Mouse (Mus musculus) heart, embryonic 11.5 days (tissue): ENCODE measurements at regions not wholly inside any gene's neighbourhood (a gene's known extent, or its start where the extent isn't known, plus 50 kb on each side); places are given as distances from the start of the nearest gene placed in this dataset.

Experiments
- ATAC-seq: fragments of 200-750 bp; cut with Nextera tagmentation; replicated peaks from 2 replicates; pipeline ENCODE4 v1.8.0; 2017; ENCODE audit warnings: moderate library complexity; ENCODE audit not compliant: insufficient number of reproducible peaks, low FRiP score, low TSS enrichment
- H3K27ac ChIP-seq: fragments of 300-500 bp; sonication (generic); 2 replicates; pipeline ENCODE4 v1.5.1; 2014; ENCODE audit warnings: mild to moderate bottlenecking, low read depth, low read length
- H3K27me3 ChIP-seq: fragments of 300-500 bp; sonication (generic); 2 replicates; pipeline ENCODE4 v1.6.1; 2014; ENCODE audit warnings: mild to moderate bottlenecking, low read length, mixed read lengths; ENCODE audit not compliant: control insufficient read depth, insufficient read depth
- H3K36me3 ChIP-seq: fragments of 300-500 bp; sonication (generic); 2 replicates; pipeline ENCODE4 v1.6.1; 2014; ENCODE audit warnings: mild to moderate bottlenecking, low read length, moderate library complexity, mixed read lengths; ENCODE audit not compliant: control insufficient read depth, insufficient read depth
- H3K4me1 ChIP-seq: fragments of 300-500 bp; sonication (generic); 2 replicates; pipeline ENCODE4 v1.6.1; 2014; ENCODE audit warnings: low read length; ENCODE audit not compliant: control insufficient read depth, insufficient read depth
- H3K4me2 ChIP-seq: fragments of 300-500 bp; sonication (generic); 2 replicates; pipeline ENCODE4 v1.6.1; 2014; ENCODE audit warnings: mild to moderate bottlenecking, moderate library complexity
- H3K4me3 ChIP-seq: fragments of 300-500 bp; sonication (generic); 2 replicates; pipeline ENCODE4 v1.5.1; 2014; ENCODE audit warnings: low read depth, low read length
- H3K9ac ChIP-seq: fragments of 300-500 bp; sonication (generic); 2 replicates; pipeline ENCODE4 v1.6.1; 2014; ENCODE audit warnings: mild to moderate bottlenecking, low read depth, low read length, moderate library complexity
- H3K9me3 ChIP-seq: fragments of 300-500 bp; sonication (generic); replicated peaks from 2 replicates; pipeline ENCODE4 v1.6.1; 2016; ENCODE audit warnings: low read length; ENCODE audit not compliant: control insufficient read depth
- WGBS: fragments of 180-500 bp; shearing (Covaris S2); extraction: QIAGEN DNeasy Blood & Tissue Kit; methylation state at CpG from one replicate; pipeline ENCODE4 v1.1.7; 2014; ENCODE audit not compliant: insufficient replicate concordance; 5-methylcytosine and 5-hydroxymethylcytosine counted together

- WGBS = 64% methylated on average over 11 of the region's 11 CpGs
- no peak overlapping the region for H3K4me2 ChIP-seq
Observed at GRCm38 (mm10) chr5:102373972-102374755, 107.0 kb upstream of the Arhgap24 start.

DNA sequence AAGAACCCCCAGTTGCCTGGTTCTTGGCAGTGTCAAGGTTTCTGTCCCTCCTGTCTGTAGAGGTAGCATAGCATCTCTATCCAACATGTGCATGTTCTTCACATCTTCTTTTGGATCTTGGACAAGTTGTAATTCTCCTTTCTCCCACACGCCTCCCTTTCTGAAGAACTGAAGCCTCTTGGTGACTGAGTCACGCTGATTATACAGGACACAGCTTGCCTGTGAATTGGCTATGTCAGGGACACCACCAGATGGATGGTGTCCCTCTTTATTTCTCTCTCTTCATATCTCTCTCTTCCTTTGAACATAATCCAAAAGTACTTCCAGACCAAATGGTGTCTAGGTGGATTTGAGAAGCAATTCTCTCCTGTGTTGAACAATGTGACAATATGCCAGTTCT, 105.9 kb upstream of the Arhgap24 start:
- Histone ChIP-seq H3K4me3 (no peak overlapping the region), H3K9me3 (no peaks in the 10 kb centered on the region), H3K36me3 (no peaks in the 10 kb centered on the region), H3K9ac (no peak overlapping the region), H3K4me1 (no peaks in the 10 kb centered on the region), H3K27me3 (no peaks in the 10 kb centered on the region), H3K27ac (no peak overlapping the region), H3K4me2 (no peak overlapping the region)
- no peak for ATAC-seq
- 82% methylated on average over 2 of the region's 2 CpGs for WGBS

More at GRCm38 (mm10) chr5:102373972-102374755, 107.0 kb upstream of the Arhgap24 start:
- H3K27me3 ChIP-seq = no peaks in the 10 kb centered on the region
- no peak overlapping the region for H3K4me3 ChIP-seq
- H3K27ac ChIP-seq = no peak overlapping the region
- no peak overlapping the region for H3K9ac ChIP-seq
- H3K4me1 ChIP-seq = no peaks in the 10 kb centered on the region
- H3K36me3 ChIP-seq = no peaks in the 10 kb centered on the region
- no peak for ATAC-seq
- no peaks in the 10 kb centered on the region for H3K9me3 ChIP-seq

DNA sequence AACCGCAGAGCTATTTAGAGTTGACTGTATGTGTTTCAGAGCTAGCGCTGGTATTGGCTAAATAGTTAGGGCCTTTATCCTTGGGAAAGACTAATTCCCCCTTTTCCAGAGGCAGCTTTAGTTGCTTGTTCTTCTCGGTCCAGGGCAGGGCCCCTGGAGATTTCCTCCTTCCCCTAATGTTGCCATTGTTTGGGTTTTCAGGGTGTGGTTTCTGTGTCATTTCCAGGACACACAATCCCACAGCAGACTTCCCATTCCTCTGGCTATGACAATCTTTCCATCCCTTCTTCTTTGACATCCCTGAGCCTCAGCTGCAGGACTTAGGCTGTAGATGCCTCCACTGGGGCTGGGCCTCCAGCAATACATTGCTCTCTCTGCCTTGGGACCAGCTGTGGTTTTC, 87.2 kb upstream of the Arhgap24 start:
- H3K27me3 ChIP-seq = no peaks in the 10 kb centered on the region
- H3K4me2 ChIP-seq = no peak overlapping the region
- no peaks in the 10 kb centered on the region for H3K4me1 ChIP-seq
- no peaks in the 10 kb centered on the region for H3K9me3 ChIP-seq
- H3K4me3 ChIP-seq = no peak overlapping the region
- no peak overlapping the region for H3K9ac ChIP-seq
- H3K36me3 ChIP-seq = no peaks in the 10 kb centered on the region
- 79% methylated on average over 3 of the region's 3 CpGs for WGBS
- H3K27ac ChIP-seq = no peak overlapping the region
- ATAC-seq = no peak

DNA sequence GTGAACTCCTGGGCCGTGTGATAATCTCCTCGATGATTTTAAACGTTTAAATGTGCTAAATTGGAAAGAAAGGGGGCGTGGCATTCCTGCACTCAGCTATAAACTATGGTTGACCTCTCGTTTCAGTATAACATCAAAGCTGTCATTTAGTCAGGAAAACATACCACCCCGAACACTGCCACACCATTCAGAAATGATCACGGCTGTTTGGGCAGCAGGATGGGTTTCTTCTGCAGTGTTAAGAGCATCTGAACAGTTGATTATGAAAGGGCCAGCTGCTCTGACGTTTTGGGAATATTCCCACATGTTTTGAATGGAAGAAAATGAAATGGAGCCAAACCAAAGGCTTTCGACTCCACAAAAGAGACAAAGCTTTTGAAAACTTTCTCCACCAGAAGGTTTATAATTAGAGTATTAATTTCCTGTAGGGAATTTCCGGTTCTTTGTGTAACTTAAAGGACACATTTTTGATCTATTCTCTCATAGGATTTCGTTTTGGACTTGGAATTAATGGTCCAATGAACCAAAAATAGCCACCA, 85.5 kb upstream of the Arhgap24 start:
- H3K36me3 ChIP-seq = no peaks in the 10 kb centered on the region
- no peaks in the 10 kb centered on the region for H3K9me3 ChIP-seq
- ATAC-seq = no peak
- H3K4me2 ChIP-seq = no peak overlapping the region
- H3K4me1 ChIP-seq = no peaks in the 10 kb centered on the region
- no peak overlapping the region for H3K4me3 ChIP-seq
- no peaks in the 10 kb centered on the region for H3K27me3 ChIP-seq
- no peak overlapping the region for H3K27ac ChIP-seq
- H3K9ac ChIP-seq = no peak overlapping the region
- 65% methylated on average over 11 of the region's 11 CpGs for WGBS

- Histone ChIP-seq H3K36me3 (no peaks in the 10 kb centered on the region), H3K27me3 (no peaks in the 10 kb centered on the region), H3K9me3 (no peaks in the 10 kb centered on the region), H3K27ac (no peak overlapping the region), H3K4me2 (no peak overlapping the region), H3K4me3 (no peak overlapping the region), H3K4me1 (no peaks in the 10 kb centered on the region), H3K9ac (no peak overlapping the region)
- 76% methylated on average over 4 of the region's 4 CpGs for WGBS
- no peak for ATAC-seq
Observed at GRCm38 (mm10) chr5:102399006-102399405, 82.2 kb upstream of the Arhgap24 start.

GRCm38 (mm10) chr5:102417642-102418041, 63.5 kb upstream of the Arhgap24 start:
- no peaks in the 10 kb centered on the region for H3K9me3 ChIP-seq
- H3K36me3 ChIP-seq = no peaks in the 10 kb centered on the region
- no peak overlapping the region for H3K4me2 ChIP-seq
- no peak overlapping the region for H3K27ac ChIP-seq
- no peak overlapping the region for H3K4me3 ChIP-seq
- H3K27me3 ChIP-seq = no peaks in the 10 kb centered on the region
- WGBS = 74% methylated on average over 5 of the region's 5 CpGs
- H3K9ac ChIP-seq = no peak overlapping the region
- no peak for ATAC-seq
- H3K4me1 ChIP-seq = no peaks in the 10 kb centered on the region

DNA sequence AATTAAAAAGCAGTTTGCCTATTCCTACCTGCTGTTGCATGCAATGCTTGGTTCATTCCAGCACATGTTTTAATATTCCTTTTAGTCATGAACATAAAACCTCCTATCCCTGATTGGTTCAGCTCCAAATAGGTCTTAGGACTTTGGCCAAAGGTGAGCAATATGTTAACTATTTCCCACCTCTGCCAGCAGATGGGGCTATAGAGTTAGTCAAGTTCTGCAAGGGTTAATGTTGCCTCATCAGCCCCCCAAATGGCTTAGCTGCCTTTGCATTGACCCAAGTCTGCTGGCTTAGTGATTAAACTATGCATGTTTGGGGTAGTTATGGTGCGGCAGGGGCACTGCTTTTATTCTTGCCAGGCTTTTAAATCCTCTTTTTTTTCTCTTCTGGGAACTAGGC, 62.1 kb upstream of the Arhgap24 start:
- 38% methylated on average over 1 of the region's 1 CpGs for WGBS
- H3K27ac ChIP-seq = no peak overlapping the region
- no peaks in the 10 kb centered on the region for H3K4me1 ChIP-seq
- H3K27me3 ChIP-seq = no peaks in the 10 kb centered on the region
- H3K36me3 ChIP-seq = no peaks in the 10 kb centered on the region
- H3K4me2 ChIP-seq = no peak overlapping the region
- no peak overlapping the region for H3K9ac ChIP-seq
- no peak overlapping the region for H3K4me3 ChIP-seq
- no peaks in the 10 kb centered on the region for H3K9me3 ChIP-seq
- ATAC-seq = no peak

DNA sequence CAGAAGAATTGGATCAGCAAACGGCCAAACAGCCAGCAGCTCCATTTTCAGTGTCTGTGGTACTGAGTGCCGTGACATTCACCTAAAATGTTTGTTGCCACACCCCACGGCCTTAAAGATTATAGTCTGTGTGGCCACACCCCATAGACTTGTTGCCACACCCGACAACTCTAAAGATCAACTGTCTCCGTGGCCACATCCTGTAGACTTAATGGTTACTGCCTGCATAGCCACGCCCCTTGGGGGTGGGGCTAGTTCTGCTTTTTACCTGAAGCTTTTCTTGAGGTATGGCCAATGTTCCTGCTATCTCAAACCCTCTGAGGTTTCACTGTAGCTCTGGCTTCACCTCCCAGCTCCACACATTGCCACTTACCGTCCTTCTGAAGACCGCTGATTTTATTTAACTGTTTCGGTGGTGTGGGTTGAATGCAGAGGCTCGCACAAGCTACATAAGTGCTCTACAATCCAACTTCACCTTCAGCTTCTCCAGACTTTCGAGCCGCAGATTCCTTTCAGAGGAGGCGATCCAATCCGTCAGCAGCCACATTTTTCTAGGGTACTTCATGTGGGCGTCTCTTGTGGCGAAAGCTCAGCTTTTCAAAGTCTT, 56.5 kb upstream of the Arhgap24 start:
- no peak for ATAC-seq
- no peak overlapping the region for H3K4me3 ChIP-seq
- no peaks in the 10 kb centered on the region for H3K4me1 ChIP-seq
- no peaks in the 10 kb centered on the region for H3K36me3 ChIP-seq
- H3K27me3 ChIP-seq = no peaks in the 10 kb centered on the region
- H3K9ac ChIP-seq = no peak overlapping the region
- H3K9me3 ChIP-seq = no peaks in the 10 kb centered on the region
- WGBS = 79% methylated on average over 16 of the region's 16 CpGs
- H3K27ac ChIP-seq = no peak overlapping the region
- no peak overlapping the region for H3K4me2 ChIP-seq
